Comparison of ENCODE assay signal across 19 mouse cellular contexts in genomic region chr1:127575692-127576091, GRCm38 (mm10).
DNase-seq lines count a peak whose midpoint lies in the region; ATAC-seq and TF ChIP-seq lines count a peak whose summit lies in the region.
"Had no signal": no experiment of that assay in that cellular context is flagged by ENCODE, and none has a peak within 500 bp of the region (broad histone marks: within the 10 kb centered on the region; RNA-seq: fewer than 3 reads in every experiment).

No protein-coding gene starts in this region.

- 12% methylated on average over 4 of the region's 4 CpGs for WGBS in hindbrain, embryonic 11.5 days
- 14% methylated on average over 4 of the region's 4 CpGs for WGBS in hindbrain, postnatal 0 days
- 4% methylated on average over 4 of the region's 4 CpGs for WGBS in forebrain, embryonic 10.5 days
- 4% methylated on average over 4 of the region's 4 CpGs for WGBS in hindbrain, embryonic 14.5 days
- WGBS in neural tube, embryonic 12.5 days = 10% methylated on average over 4 of the region's 4 CpGs

- TF ChIP-seq CTCF in hindbrain, postnatal 0 days (IDR thresholded peaks at IDR 0.05; ENCODE audit: low read depth) = no peak

- no peaks in the 10 kb centered on the region for H3K36me3 ChIP-seq in hindbrain, embryonic 11.5 days (ENCODE audit: control insufficient read depth, insufficient read depth, low read length)
- no peaks in the 10 kb centered on the region for H3K36me3 ChIP-seq in hindbrain, postnatal 0 days (ENCODE audit: insufficient read depth, low read length)
- H3K36me3 ChIP-seq in forebrain, embryonic 10.5 days (replicated peaks) = no peaks in the 10 kb centered on the region
- no peaks in the 10 kb centered on the region for H3K36me3 ChIP-seq in hindbrain, embryonic 14.5 days (replicated peaks; ENCODE audit: control insufficient read depth, insufficient read depth)
- H3K36me3 ChIP-seq in neural tube, embryonic 12.5 days = no peaks in the 10 kb centered on the region
- H3K36me3 ChIP-seq: embryonic facial prominence, embryonic 13.5 days; heart, embryonic 12.5 days; stomach, embryonic 15.5 days had no signal

- H3K9ac ChIP-seq in hindbrain, embryonic 11.5 days (ENCODE audit: low read depth, low read length) = no peak overlapping the region
- H3K9ac ChIP-seq in hindbrain, postnatal 0 days (replicated peaks; ENCODE audit: low read length) = no peak overlapping the region
- H3K9ac ChIP-seq in hindbrain, embryonic 14.5 days = no peak overlapping the region
- H3K9ac ChIP-seq in neural tube, embryonic 12.5 days = 0 out of 2 replicates have a peak overlapping the region, but pooled peaks have one; percentile 5
- H3K9ac ChIP-seq: embryonic facial prominence, embryonic 13.5 days; heart, embryonic 12.5 days; lung, embryonic 14.5 days; stomach, embryonic 15.5 days had no signal

- 0 out of 2 replicates have a peak, but pooled peaks cover 3% of the 10 kb centered on the region for H3K4me1 ChIP-seq in hindbrain, embryonic 11.5 days (replicated peaks; ENCODE audit: control insufficient read depth, insufficient read depth, low read length)
- peaks cover 6% of the 10 kb centered on the region; the same call in 1 of the 2 replicates for H3K4me1 ChIP-seq in hindbrain, postnatal 0 days (ENCODE audit: insufficient read depth, low read length)
- H3K4me1 ChIP-seq in forebrain, embryonic 10.5 days = peaks cover 67% of the 10 kb centered on the region
- peaks cover 21% of the 10 kb centered on the region for H3K4me1 ChIP-seq in hindbrain, embryonic 14.5 days (replicated peaks; ENCODE audit: control insufficient read depth, insufficient read depth, low read length)
- peaks cover 23% of the 10 kb centered on the region for H3K4me1 ChIP-seq in neural tube, embryonic 12.5 days
- H3K4me1 ChIP-seq: embryonic facial prominence, embryonic 13.5 days; stomach, embryonic 15.5 days had no signal

- no peak overlapping the region for H3K4me2 ChIP-seq in hindbrain, embryonic 11.5 days (replicated peaks; ENCODE audit: low read depth, low read length)
- no peak overlapping the region for H3K4me2 ChIP-seq in hindbrain, postnatal 0 days (ENCODE audit: low read depth, low read length)
- H3K4me2 ChIP-seq in hindbrain, embryonic 14.5 days (replicated peaks) = no peak overlapping the region
- peak overlapping the region; percentile 42; the same call in 1 of the 2 replicates for H3K4me2 ChIP-seq in neural tube, embryonic 12.5 days (replicated peaks)
- H3K4me2 ChIP-seq: embryonic facial prominence, embryonic 13.5 days; heart, embryonic 12.5 days; lung, embryonic 14.5 days; stomach, embryonic 15.5 days had no signal

- H3K27me3 ChIP-seq in hindbrain, embryonic 11.5 days (ENCODE audit: control insufficient read depth, insufficient read depth, low read length) = no peaks in the 10 kb centered on the region
- H3K27me3 ChIP-seq in hindbrain, postnatal 0 days (ENCODE audit: insufficient read depth, low read length) = no peaks in the 10 kb centered on the region
- no peaks in the 10 kb centered on the region for H3K27me3 ChIP-seq in forebrain, embryonic 10.5 days (ENCODE audit: poor library complexity, severe bottlenecking)
- H3K27me3 ChIP-seq in hindbrain, embryonic 14.5 days (ENCODE audit: control insufficient read depth, insufficient read depth, low read length) = 0 out of 2 replicates have a peak, but pooled peaks cover 3% of the 10 kb centered on the region
- H3K27me3 ChIP-seq in neural tube, embryonic 12.5 days (replicated peaks) = peaks cover 35% of the 10 kb centered on the region
- H3K27me3 ChIP-seq: embryonic facial prominence, embryonic 13.5 days; heart, embryonic 12.5 days; stomach, embryonic 15.5 days had no signal

- H3K27ac ChIP-seq in hindbrain, embryonic 11.5 days (ENCODE audit: low read depth, low read length) = peak overlapping the region; percentile 39; the same call in 1 of the 2 replicates
- H3K27ac ChIP-seq in hindbrain, postnatal 0 days = no peak overlapping the region
- peak overlapping the region; percentile 88 for H3K27ac ChIP-seq in forebrain, embryonic 10.5 days
- H3K27ac ChIP-seq in hindbrain, embryonic 14.5 days = 0 out of 2 replicates have a peak overlapping the region, but pooled peaks have one; percentile 2
- H3K27ac ChIP-seq in neural tube, embryonic 12.5 days = no peak overlapping the region
- H3K27ac ChIP-seq: embryonic facial prominence, embryonic 13.5 days; gastrocnemius, adult 2 months; stomach, embryonic 15.5 days had no signal

- no peaks in the 10 kb centered on the region for H3K9me3 ChIP-seq in hindbrain, embryonic 11.5 days (ENCODE audit: control insufficient read depth, low read length)
- H3K9me3 ChIP-seq in hindbrain, postnatal 0 days (ENCODE audit: low read length) = no peaks in the 10 kb centered on the region
- H3K9me3 ChIP-seq in forebrain, embryonic 10.5 days = no peaks in the 10 kb centered on the region
- H3K9me3 ChIP-seq in hindbrain, embryonic 14.5 days (ENCODE audit: control insufficient read depth, low read length) = no peaks in the 10 kb centered on the region
- H3K9me3 ChIP-seq in neural tube, embryonic 12.5 days = no peaks in the 10 kb centered on the region
- H3K9me3 ChIP-seq: embryonic facial prominence, embryonic 13.5 days; heart, embryonic 12.5 days; stomach, embryonic 15.5 days had no signal

- ATAC-seq in hindbrain, embryonic 11.5 days (ENCODE audit: low FRiP score) = no peak
- no peak for ATAC-seq in hindbrain, postnatal 0 days
- no peak for ATAC-seq in hindbrain, embryonic 14.5 days (ENCODE audit: low FRiP score)
- ATAC-seq in neural tube, embryonic 12.5 days (ENCODE audit: low FRiP score, low read depth) = no peak
- no peak for ATAC-seq in megakaryocyte progenitor cell, adult 5-6 weeks (replicated peaks; ENCODE audit: poor library complexity)
- ATAC-seq: intestine, postnatal 0 days had no signal

- DNase-seq in hindbrain, embryonic 11.5 days (ENCODE audit: low spot score) = peak; percentile 20
- DNase-seq in hindbrain, postnatal 0 days (ENCODE audit: low spot score) = no peak
- DNase-seq in forebrain, embryonic 10.5 days (ENCODE audit: extremely low spot score, low spot score) = peak; percentile 70
- no peak for DNase-seq in hindbrain, embryonic 14.5 days (ENCODE audit: low spot score)
- DNase-seq in thymus, postnatal 0 days (ENCODE audit: low spot score) = no peak
- DNase-seq in urinary bladder, adult 18-20 months (ENCODE audit: low spot score in 2 of 2) = no peak
- DNase-seq: adrenal gland, adult 8-10 months; cerebellum, postnatal 10 days; gastrocnemius, adult 2 months; heart, postnatal 36 days; kidney, postnatal 36 days; lung, embryonic 14.5 days; thymus, postnatal 14 days had no signal

- H3K4me3 ChIP-seq in hindbrain, embryonic 11.5 days (ENCODE audit: low read depth, low read length) = no peak overlapping the region
- H3K4me3 ChIP-seq in hindbrain, postnatal 0 days (ENCODE audit: low read length) = no peak overlapping the region
- no peak overlapping the region; the same call in 1 of the 2 replicates for H3K4me3 ChIP-seq in forebrain, embryonic 10.5 days
- H3K4me3 ChIP-seq in hindbrain, embryonic 14.5 days (replicated peaks; ENCODE audit: low read length) = no peak overlapping the region
- no peak overlapping the region for H3K4me3 ChIP-seq in neural tube, embryonic 12.5 days
- H3K4me3 ChIP-seq: embryonic facial prominence, embryonic 13.5 days; gastrocnemius, adult 2 months; heart, embryonic 12.5 days; stomach, embryonic 15.5 days had no signal

Comparison
In these comparisons a context has a peak if more than half of its experiments do, and no peak if none do; other contexts are left out.
1. DNase-seq: peak in hindbrain, embryonic 11.5 days (single experiment) and forebrain, embryonic 10.5 days (single experiment); none in hindbrain, postnatal 0 days (single experiment), hindbrain, embryonic 14.5 days (single experiment), thymus, postnatal 0 days (single experiment) and urinary bladder, adult 18-20 months (0 of 2).
2. H3K27ac ChIP-seq: peak in hindbrain, embryonic 11.5 days (single experiment), forebrain, embryonic 10.5 days (single experiment) and hindbrain, embryonic 14.5 days (single experiment); none in hindbrain, postnatal 0 days (single experiment) and neural tube, embryonic 12.5 days (single experiment).